Mouse (Mus musculus) embryo, embryonic 9.5 days (tissue): ENCODE data around the gene Gng2.

ENCODE experiments used
- DNase-seq: peaks from one replicate; pipeline ENCODE4 v3.0.0-alpha.2; 2017; ENCODE audit errors: extremely low spot score

Gene Gng2

GRCm38 (mm10) chr14:19860281-19860680, 117.1 kb downstream of the Gng2 start:
- no peak for DNase-seq

- no peak for DNase-seq
These were observed 118.3 kb downstream of the Gng2 start for GRCm38 (mm10) chr14:19858808-19859776.

- no peak for DNase-seq
These were observed 119.1 kb downstream of the Gng2 start for GRCm38 (mm10) chr14:19858279-19858678.

GRCm38 (mm10) chr14:19853471-19853870, 124.0 kb downstream of the Gng2 start:
- no peak for DNase-seq

- peak; percentile 80 for DNase-seq
These were observed 137.7 kb downstream of the Gng2 start for GRCm38 (mm10) chr14:19839600-19840332.

GRCm38 (mm10) chr14:19836289-19836688, 141.1 kb downstream of the Gng2 start:
- DNase-seq: no peak

GRCm38 (mm10) chr14:19825481-19825880, 151.9 kb downstream of the Gng2 start:
- no peak for DNase-seq

- DNase-seq: peak; percentile 86
These were observed 153.9 kb downstream of the Gng2 start, which contains the start of gene Rtraf for GRCm38 (mm10) chr14:19823321-19824142. Gene Rtraf, minus strand, starts transcription at chr14:19823824.
